Mouse (Mus musculus): ENCODE data around the gene Sec23b. TPM values are rescaled to one million over a fixed set of nuclear protein-coding genes. Genes with fewer than 3 reads are reported as not detected.
A peak's percentile ranks its signal among the peaks of the same experiment; 100 is the strongest.

The Sec23b gene
- total and polyA plus RNA-seq, 3 experiments = 95.4 to 103 (median 98.5) TPM

GRCm38 (mm10) chr2:144634729-144635128, 78.7 kb downstream of the Sec23b start:
- in situ Hi-C loops (cut with MboI; ENCODE audit: low pct_ligation_motif_present, low pct_unique_long_range_greater_than_20kb, low sequenced_read_pairs) (loop anchor here (25.0 kb wide), 1 partner anchor 228 kb away; no protein-coding TSS in a partner anchor), dilution Hi-C loops (cut with MboI; ENCODE audit: extremely low pct_ligation_motif_present, extremely low pct_unique_long_range_greater_than_20kb, low sequenced_read_pairs) (no loop called here)
- H3K27me3 ChIP-seq (replicated peaks) = no peaks in the 10 kb centered on the region
- H3K4me2 ChIP-seq (ENCODE audit: insufficient read depth, low read depth, poor library complexity, severe bottlenecking) = no peak overlapping the region
- no peak for TF ChIP-seq JUN (IDR thresholded peaks at IDR 0.05; ENCODE audit: insufficient read depth, low read depth, low read length)
- no peak for TF ChIP-seq GABPA (IDR thresholded peaks at IDR 0.05; ENCODE audit: insufficient replicate concordance, low read depth, low read length)
- no peak for TF ChIP-seq USF2 (conservative IDR thresholded peaks at IDR 0.05; ENCODE audit: low read depth, low read length)
- no peak for TF ChIP-seq ZC3H11A (IDR thresholded peaks at IDR 0.05; ENCODE audit: low read depth, low read length)
- TF ChIP-seq ETS1 (conservative IDR thresholded peaks at IDR 0.05; ENCODE audit: low read depth, low read length) = no peak
- no peak for TF ChIP-seq PAX5 (IDR thresholded peaks at IDR 0.05; ENCODE audit: low read length)
- TF ChIP-seq JUND (conservative IDR thresholded peaks at IDR 0.05; ENCODE audit: low read depth, low read length) = no peak
- H3K9ac ChIP-seq (ENCODE audit: insufficient read depth, low read depth) = no peak overlapping the region
- no peaks in the 10 kb centered on the region for H3K79me2 ChIP-seq (replicated peaks; ENCODE audit: control insufficient read depth, extremely low read depth, insufficient read depth, poor library complexity, severe bottlenecking)
- no peaks in the 10 kb centered on the region for H3K9me3 ChIP-seq (replicated peaks; ENCODE audit: low read length)
- H3K4me1 ChIP-seq (ENCODE audit: control insufficient read depth in 1 of 2, insufficient read depth in 2 of 2) = no peaks in the 10 kb centered on the region
- DNase-seq (ENCODE audit: extremely low read depth) = no peak
- no peak overlapping the region for H3K27ac ChIP-seq (ENCODE audit: insufficient read depth, low read depth)
- H3K4me3 ChIP-seq (replicated peaks in 1 of 3; ENCODE audit: low read depth in 2 of 3, low read length in 2 of 3, poor library complexity in 1 of 3) = no peak overlapping the region
- H3K36me3 ChIP-seq (replicated peaks in 1 of 2; ENCODE audit: control insufficient read depth in 1 of 2, insufficient read depth in 1 of 2, low read length in 1 of 2) = peaks cover 3 to 38% of the 10 kb centered on the region in 2 experiments

- peaks cover 0 to 6% of the 10 kb centered on the region in 2 experiments; a peak in 1 of 4 replicates for H3K4me1 ChIP-seq (ENCODE audit: control insufficient read depth in 1 of 2, insufficient read depth in 2 of 2)
- no peak overlapping the region for H3K4me2 ChIP-seq (ENCODE audit: insufficient read depth, low read depth, poor library complexity, severe bottlenecking)
- peak; percentile 55 for DNase-seq (ENCODE audit: extremely low read depth)
- no peak overlapping the region for H3K9ac ChIP-seq (ENCODE audit: insufficient read depth, low read depth)
- TF ChIP-seq SMC3 (IDR thresholded peaks at IDR 0.05; ENCODE audit: low read depth, low read length) (peak; percentile 88), CTCF (conservative IDR thresholded peaks at IDR 0.05 in 1 of 2, IDR thresholded peaks at IDR 0.05 in 1 of 2; ENCODE audit: low read depth in 2 of 2, low read length in 2 of 2) (peak; percentile 93 to 96), TCF12 (IDR thresholded peaks at IDR 0.05; ENCODE audit: low read depth, low read length) (no peak), BHLHE40 (IDR thresholded peaks at IDR 0.05; ENCODE audit: low read depth, low read length) (no peak), MXI1 (IDR thresholded peaks at IDR 0.05; ENCODE audit: low read depth, low read length) (no peak), ZC3H11A (IDR thresholded peaks at IDR 0.05; ENCODE audit: low read depth, low read length) (peak; percentile 59), ZMIZ1 (IDR thresholded peaks at IDR 0.05; ENCODE audit: low read depth, low read length) (no peak), RAD21 (IDR thresholded peaks at IDR 0.05; ENCODE audit: low read depth, low read length) (peak; percentile 93), NELFE (IDR thresholded peaks at IDR 0.05; ENCODE audit: low read depth, low read length) (peak; percentile 33; the same call in 1 of the 2 replicates), USF1 (IDR thresholded peaks at IDR 0.05; ENCODE audit: low read depth, low read length) (no peak), RCOR1 (conservative IDR thresholded peaks at IDR 0.05; ENCODE audit: low read depth, low read length) (no peak)
- no peak overlapping the region for H3K4me3 ChIP-seq (replicated peaks in 1 of 3; ENCODE audit: low read depth in 2 of 3, low read length in 2 of 3, poor library complexity in 1 of 3)
- H3K27ac ChIP-seq (ENCODE audit: insufficient read depth, low read depth) = no peak overlapping the region
- H3K9me3 ChIP-seq (replicated peaks; ENCODE audit: low read length) = no peaks in the 10 kb centered on the region
- dilution Hi-C loops (cut with MboI; ENCODE audit: extremely low pct_ligation_motif_present, extremely low pct_unique_long_range_greater_than_20kb, low sequenced_read_pairs) (no loop called here), in situ Hi-C loops (cut with MboI; ENCODE audit: low pct_ligation_motif_present, low pct_unique_long_range_greater_than_20kb, low sequenced_read_pairs) (loop anchor here (25.0 kb wide), 1 partner anchor 227 kb away; no protein-coding TSS in a partner anchor)
- H3K36me3 ChIP-seq (replicated peaks in 1 of 2; ENCODE audit: control insufficient read depth in 1 of 2, insufficient read depth in 1 of 2, low read length in 1 of 2) = peaks cover 3 to 47% of the 10 kb centered on the region in 2 experiments
- no peaks in the 10 kb centered on the region for H3K79me2 ChIP-seq (replicated peaks; ENCODE audit: control insufficient read depth, extremely low read depth, insufficient read depth, poor library complexity, severe bottlenecking)
- H3K27me3 ChIP-seq (replicated peaks) = no peaks in the 10 kb centered on the region
Observed at GRCm38 (mm10) chr2:144635644-144636320, 79.8 kb downstream of the Sec23b start.

Measured in CH12.LX (cell line).